Mouse (Mus musculus): Measurements from ENCODE around the gene Fam117a.

Fam117a gene

DNA sequence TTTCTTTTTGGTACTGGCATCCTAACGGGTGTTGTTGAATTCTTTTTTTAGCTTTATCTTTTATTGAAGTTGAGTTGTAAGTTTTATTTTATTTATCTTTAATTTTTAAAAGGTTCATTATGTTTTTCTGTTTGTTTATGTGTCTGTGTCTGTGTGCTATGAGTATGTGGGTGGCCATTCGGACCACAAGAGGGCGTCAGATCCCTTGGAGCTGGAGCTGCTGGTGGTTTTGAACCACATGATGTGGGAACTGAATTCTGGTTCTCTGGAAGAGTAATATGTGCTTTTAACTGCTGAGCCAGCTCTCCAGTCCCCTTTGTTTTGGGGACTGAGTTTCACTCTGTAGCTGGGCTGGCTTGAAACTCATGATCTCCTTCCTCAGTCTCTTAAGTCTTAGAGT lies 86.7 kb downstream of the Fam117a start:
- DNase-seq (ENCODE audit: low spot score) = no peak

DNA sequence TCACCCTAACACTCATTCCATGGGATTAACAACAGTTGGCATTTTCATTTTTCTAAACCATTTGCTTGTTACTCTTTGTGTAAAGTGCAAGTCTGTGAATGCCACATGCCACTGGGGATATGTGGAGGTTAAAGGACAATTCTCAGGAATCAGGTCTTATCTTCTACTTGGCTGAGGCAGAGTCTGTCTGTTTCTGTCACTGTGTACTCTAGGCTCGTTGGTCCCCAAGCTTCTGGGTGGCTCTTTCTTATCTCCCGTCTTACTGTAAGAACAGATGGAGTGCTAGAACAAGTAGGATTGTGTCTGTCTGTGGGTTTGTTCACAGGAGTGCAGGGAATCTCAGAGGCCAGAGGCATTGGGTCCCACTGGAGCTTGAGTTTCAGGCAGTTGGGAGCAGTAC lies 94.5 kb downstream of the Fam117a start:
- DNase-seq (ENCODE audit: low spot score) = no peak

Data from left cerebral cortex, adult 11 months (tissue).